Mouse (Mus musculus) intestine, postnatal 0 days (tissue): ENCODE data around the gene Gm49321. TPM values are rescaled to one million over a fixed set of nuclear protein-coding genes. Genes with fewer than 3 reads are reported as not detected.

Experiments used
- ATAC-seq: fragments of 200-750 bp; cut with Nextera tagmentation; 2 replicates; pipeline ENCODE4 v1.8.0; 2017; ENCODE audit warnings: mild to moderate bottlenecking, moderate TSS enrichment, moderate library complexity
- H3K27ac ChIP-seq: fragments of 300-500 bp; sonication (generic); 2 replicates; pipeline ENCODE4 v1.5.1; 2014; ENCODE audit warnings: mild to moderate bottlenecking, low read depth, low read length, moderate library complexity
- H3K27me3 ChIP-seq: fragments of 300-500 bp; sonication (generic); replicated peaks from 2 replicates; pipeline ENCODE4 v1.6.1; 2014; ENCODE audit warnings: low read length, mixed read lengths; ENCODE audit not compliant: control insufficient read depth, insufficient read depth
- H3K36me3 ChIP-seq: fragments of 300-500 bp; sonication (generic); 2 replicates; pipeline ENCODE4 v1.6.1; 2014; ENCODE audit warnings: mild to moderate bottlenecking, moderate library complexity; ENCODE audit not compliant: control insufficient read depth, insufficient read depth
- H3K4me1 ChIP-seq: fragments of 300-500 bp; sonication (generic); replicated peaks from 2 replicates; pipeline ENCODE4 v1.6.1; 2014; ENCODE audit warnings: antibody characterized with exemption, low read length, mixed read lengths; ENCODE audit not compliant: control insufficient read depth, insufficient read depth
- H3K4me2 ChIP-seq: fragments of 300-500 bp; sonication (generic); replicated peaks from 2 replicates; pipeline ENCODE4 v1.6.1; 2014; ENCODE audit warnings: low read depth, mild to moderate bottlenecking, moderate library complexity
- H3K4me3 ChIP-seq: fragments of 300-500 bp; sonication (generic); 2 replicates; pipeline ENCODE4 v1.5.1; 2014; ENCODE audit warnings: low read depth, low read length
- H3K9ac ChIP-seq: fragments of 300-500 bp; sonication (generic); 2 replicates; pipeline ENCODE4 v1.6.1; 2014; ENCODE audit warnings: mild to moderate bottlenecking, low read depth, low read length
- H3K9me3 ChIP-seq: fragments of 300-500 bp; sonication (generic); 2 replicates; pipeline ENCODE4 v1.6.1; 2016; ENCODE audit warnings: mixed run types; ENCODE audit not compliant: control insufficient read depth
- CTCF ChIP-seq: sonication (generic); IDR thresholded peaks from 2 replicates; pipeline ENCODE4 v1.5.1; 2016; ENCODE audit warnings: low read depth, mild to moderate bottlenecking, control low read depth, antibody characterized with exemption, moderate library complexity
- WGBS: fragments of 180-500 bp; shearing (Covaris S2); extraction: QIAGEN DNeasy Blood & Tissue Kit; methylation state at CpG from one replicate; pipeline ENCODE4 v1.1.7; 2014; 5-methylcytosine and 5-hydroxymethylcytosine counted together
- polyA plus RNA-seq: library from polyadenylated mRNA; unstranded; fragments of >200 nt; fragmentation: Nextera tagmentation; extraction: Ambion mirVana; gene quantifications from 2 replicates; pipeline ENCODE4 v1.2.1, GENCODE M21; 2015

Gm49321 gene
- polyA plus RNA-seq, 1 experiment from 2014 or later, result 4.1 TPM

GRCm38 (mm10) chr12:73931274-73931673, 6.2 kb upstream of the Gm49321 start:
- no peaks in the 10 kb centered on the region for H3K4me1 ChIP-seq
- H3K4me3 ChIP-seq, result no peak overlapping the region
- no peaks in the 10 kb centered on the region for H3K9me3 ChIP-seq
- ATAC-seq, result no peak
- H3K9ac ChIP-seq, result no peak overlapping the region
- H3K4me2 ChIP-seq, result no peak overlapping the region
- H3K27ac ChIP-seq, result no peak overlapping the region
- TF ChIP-seq CTCF, result peak; percentile 58
- H3K36me3 ChIP-seq, result peaks cover 58% of the 10 kb centered on the region
- 49% methylated on average over 5 of the region's 5 CpGs for WGBS
- no peaks in the 10 kb centered on the region for H3K27me3 ChIP-seq

- WGBS, result 76% methylated on average over 2 of the region's 2 CpGs
- ATAC-seq, result no peak
- H3K36me3 ChIP-seq, result peaks cover 57% of the 10 kb centered on the region
Measured at GRCm38 (mm10) chr12:73934528-73934927, 2.9 kb upstream of the Gm49321 start.

GRCm38 (mm10) chr12:73939542-73939941, 2.1 kb downstream of the Gm49321 start:
- TF ChIP-seq CTCF, result no peak
- H3K9me3 ChIP-seq, result no peaks in the 10 kb centered on the region
- H3K27me3 ChIP-seq, result no peaks in the 10 kb centered on the region
- no peak overlapping the region for H3K9ac ChIP-seq
- H3K36me3 ChIP-seq, result peaks cover 45% of the 10 kb centered on the region
- H3K4me3 ChIP-seq, result no peak overlapping the region
- no peaks in the 10 kb centered on the region for H3K4me1 ChIP-seq
- WGBS, result 89% methylated on average over 6 of the region's 6 CpGs
- no peak for ATAC-seq
- H3K4me2 ChIP-seq, result no peak overlapping the region
- H3K27ac ChIP-seq, result no peak overlapping the region

More at GRCm38 (mm10) chr12:73934528-73934927, 2.9 kb upstream of the Gm49321 start:
- Histone ChIP-seq H3K27me3 (no peaks in the 10 kb centered on the region), H3K4me2 (no peak overlapping the region), H3K9ac (no peak overlapping the region), H3K27ac (no peak overlapping the region), H3K4me3 (no peak overlapping the region), H3K9me3 (no peaks in the 10 kb centered on the region), H3K4me1 (no peaks in the 10 kb centered on the region)
- no peak for TF ChIP-seq CTCF

- Histone ChIP-seq H3K27ac (no peak overlapping the region), H3K36me3 (peaks cover 19% of the 10 kb centered on the region), H3K27me3 (no peaks in the 10 kb centered on the region), H3K9ac (no peak overlapping the region), H3K4me1 (no peaks in the 10 kb centered on the region), H3K4me2 (peak overlapping the region; percentile 13; the same call in 1 of the 2 replicates), H3K9me3 (no peaks in the 10 kb centered on the region), H3K4me3 (no peak overlapping the region)
- no peak for ATAC-seq
- WGBS, result 86% methylated on average over 4 of the region's 4 CpGs
- no peak for TF ChIP-seq CTCF
Measured at GRCm38 (mm10) chr12:73948415-73948814, 11.0 kb downstream of the Gm49321 start.

- Histone ChIP-seq H3K9ac (peak overlapping the region; percentile 45; the same call in 1 of the 2 replicates), H3K4me2 (peak overlapping the region; percentile 89), H3K9me3 (no peaks in the 10 kb centered on the region), H3K4me1 (no peaks in the 10 kb centered on the region), H3K27ac (no peak overlapping the region), H3K36me3 (peaks cover 9% of the 10 kb centered on the region; the same call in 1 of the 2 replicates), H3K27me3 (no peaks in the 10 kb centered on the region), H3K4me3 (peak overlapping the region; percentile 44)
- WGBS, result 8% methylated on average over 46 of the region's 46 CpGs
- peak; percentile 80 for ATAC-seq
- no peak for TF ChIP-seq CTCF
Measured at GRCm38 (mm10) chr12:73949318-73950058, 12.0 kb downstream of the Gm49321 start.

GRCm38 (mm10) chr12:73952879-73953278, 15.4 kb downstream of the Gm49321 start:
- H3K27me3 ChIP-seq, result no peaks in the 10 kb centered on the region
- 5% methylated on average over 15 of the region's 15 CpGs for WGBS
- ATAC-seq, result no peak
- H3K4me1 ChIP-seq, result no peaks in the 10 kb centered on the region
- peak overlapping the region; percentile 36 for H3K4me3 ChIP-seq
- H3K36me3 ChIP-seq, result no peaks in the 10 kb centered on the region
- no peak overlapping the region for H3K27ac ChIP-seq
- TF ChIP-seq CTCF, result no peak; the same call in 1 of the 2 replicates
- peak overlapping the region; percentile 40 for H3K9ac ChIP-seq
- H3K4me2 ChIP-seq, result peak overlapping the region; percentile 72
- H3K9me3 ChIP-seq, result no peaks in the 10 kb centered on the region
